Mouse (Mus musculus) megakaryocyte, embryonic 14.5 days (primary cell): ENCODE measurements around the gene Lmod3. TPM values are rescaled to one million over a fixed set of nuclear protein-coding genes. Genes with fewer than 3 reads are reported as not detected.

Experiments
- H3K27me3 ChIP-seq: replicated peaks from 2 replicates; pipeline ENCODE3; 2012; ENCODE audit warnings: inconsistent platforms
- H3K36me3 ChIP-seq: replicated peaks from 2 replicates; pipeline ENCODE3; 2012; ENCODE audit warnings: low read length, inconsistent platforms, mixed read lengths
- H3K4me1 ChIP-seq: 2 replicates; pipeline ENCODE4 v1.6.1; 2012; ENCODE audit warnings: inconsistent platforms
- H3K4me3 ChIP-seq: replicated peaks from 2 replicates; pipeline ENCODE3; 2012; ENCODE audit warnings: moderate library complexity, mild to moderate bottlenecking, inconsistent platforms
- H3K9me3 ChIP-seq: 2 replicates; pipeline ENCODE4 v1.6.1; 2012; ENCODE audit warnings: inconsistent platforms
- FLI1 ChIP-seq: IDR thresholded peaks from 2 replicates; pipeline ENCODE4 v1.6.1; 2012; ENCODE audit warnings: low read length, inconsistent platforms, mixed read lengths
- GATA1 ChIP-seq: IDR thresholded peaks from 3 replicates; pipeline ENCODE4 v1.6.1; 2012; ENCODE audit warnings: mixed read lengths, low read length, inconsistent platforms, borderline replicate concordance
- polyA plus RNA-seq: library from polyadenylated mRNA; stranded (reverse); fragments of >175 nt; gene quantifications from 2 replicates; pipeline ENCODE4 v1.2.3, GENCODE M21; 2012; ENCODE audit warnings: low replicate concordance; ENCODE audit not compliant: insufficient read depth

Lmod3 gene
- polyA plus RNA-seq, 1 experiment, result not detected

DNA sequence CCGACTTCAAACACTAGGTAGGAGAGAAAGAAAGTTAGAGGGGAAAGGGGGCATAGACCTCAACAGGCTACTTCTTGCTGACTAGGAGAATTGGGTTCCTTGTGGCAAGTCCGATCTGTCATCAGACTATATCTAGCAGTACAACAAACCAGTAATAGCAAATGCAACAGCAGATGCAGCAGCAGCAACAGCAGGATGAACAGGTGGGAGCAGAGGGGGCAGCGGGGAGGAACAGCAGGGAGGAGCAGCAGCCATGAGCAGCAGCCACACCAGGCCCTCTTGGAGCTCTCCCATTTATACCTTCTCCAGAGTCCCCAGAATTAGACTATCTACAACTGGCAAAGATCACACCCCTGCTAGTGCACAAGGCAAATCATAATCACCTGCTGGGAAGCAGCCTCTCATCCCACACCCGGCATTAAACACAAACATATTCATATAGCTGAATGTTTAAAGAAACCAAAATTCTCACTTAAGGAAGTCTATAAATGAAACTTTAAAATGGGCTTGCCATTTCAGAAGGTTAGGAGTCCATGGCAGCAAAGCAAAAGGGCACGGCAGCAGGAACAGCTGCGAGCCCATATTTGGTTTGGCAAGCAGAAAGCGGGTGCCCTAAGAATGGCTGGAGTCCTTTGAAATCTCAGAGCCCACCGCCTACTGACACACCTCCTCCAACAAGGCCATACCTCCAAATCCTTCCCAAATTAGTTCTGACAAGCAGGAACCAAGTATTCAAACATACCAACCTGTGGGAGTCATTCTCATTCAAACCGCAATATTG lies 25.3 kb downstream of the Lmod3 start:
- Histone ChIP-seq H3K27me3 (no peaks in the 10 kb centered on the region), H3K36me3 (peaks cover 80% of the 10 kb centered on the region), H3K4me3 (no peak overlapping the region), H3K4me1 (peaks cover 51% of the 10 kb centered on the region), H3K9me3 (no peaks in the 10 kb centered on the region)
- no peak for TF ChIP-seq FLI1
- no peak for TF ChIP-seq GATA1

GRCm38 (mm10) chr6:97226083-97226491 lies 26.5 kb downstream of the Lmod3 start:
- H3K4me1 ChIP-seq, result peaks cover 63% of the 10 kb centered on the region
- no peaks in the 10 kb centered on the region for H3K27me3 ChIP-seq
- no peaks in the 10 kb centered on the region for H3K9me3 ChIP-seq
- H3K4me3 ChIP-seq, result peak overlapping the region; percentile 59
- TF ChIP-seq GATA1 (no peak), FLI1 (no peak)
- H3K36me3 ChIP-seq, result peaks cover 75% of the 10 kb centered on the region

DNA sequence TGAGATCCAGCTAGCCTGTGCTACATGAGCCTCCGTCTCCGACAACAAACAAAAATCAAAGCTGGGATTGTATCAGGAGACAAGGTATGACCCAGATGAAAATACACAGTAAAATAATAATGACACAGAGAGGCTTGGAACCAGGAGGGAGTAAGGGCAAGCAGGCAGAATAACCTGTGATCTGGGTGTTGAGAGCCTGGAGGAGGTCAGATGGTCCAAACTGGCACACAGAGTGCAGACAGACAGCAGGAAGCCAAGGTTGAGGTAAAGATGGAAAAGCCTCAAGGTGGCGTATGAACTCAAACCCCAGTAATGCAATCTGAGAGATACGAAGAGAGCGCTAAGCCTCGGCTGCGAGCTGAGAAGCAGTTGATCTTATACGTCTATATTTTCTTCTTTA lies 28.1 kb downstream of the Lmod3 start:
- no peak overlapping the region for H3K4me3 ChIP-seq
- no peaks in the 10 kb centered on the region for H3K9me3 ChIP-seq
- H3K36me3 ChIP-seq, result peaks cover 67% of the 10 kb centered on the region
- TF ChIP-seq GATA1, result no peak
- TF ChIP-seq FLI1, result no peak
- no peaks in the 10 kb centered on the region for H3K27me3 ChIP-seq
- peaks cover 76% of the 10 kb centered on the region for H3K4me1 ChIP-seq

GRCm38 (mm10) chr6:97223566-97223965 lies 29.0 kb downstream of the Lmod3 start:
- Histone ChIP-seq H3K9me3 (no peaks in the 10 kb centered on the region), H3K36me3 (peaks cover 66% of the 10 kb centered on the region), H3K4me1 (peaks cover 82% of the 10 kb centered on the region), H3K27me3 (no peaks in the 10 kb centered on the region), H3K4me3 (peak overlapping the region; percentile 82)
- no peak for TF ChIP-seq GATA1
- no peak for TF ChIP-seq FLI1

DNA sequence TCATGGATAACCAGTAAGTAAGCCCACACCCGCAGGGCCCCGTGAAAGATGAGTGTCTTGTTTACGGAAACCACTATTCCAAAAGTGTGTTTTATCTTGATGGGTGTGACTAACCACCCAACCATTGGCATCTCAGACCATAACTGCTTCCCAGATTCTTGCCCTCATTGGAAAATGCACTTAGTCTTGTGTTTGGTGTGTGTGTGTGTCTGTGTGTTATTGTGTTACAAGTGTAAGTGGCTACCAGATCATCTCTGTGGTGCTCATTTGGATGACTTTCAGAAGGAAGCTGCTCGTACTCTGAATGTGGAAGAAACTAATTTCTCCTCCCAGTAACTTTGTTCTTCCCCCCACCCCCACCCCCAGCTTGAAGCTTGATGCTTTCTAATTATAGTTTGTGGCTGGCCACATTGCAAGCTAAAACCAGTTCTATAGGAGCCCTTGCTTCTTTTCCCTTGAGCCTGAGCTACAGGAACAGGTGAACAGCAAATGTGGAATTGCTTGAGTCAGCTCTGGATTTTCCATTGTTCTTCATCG lies 29.6 kb downstream of the Lmod3 start:
- Histone ChIP-seq H3K9me3 (no peaks in the 10 kb centered on the region), H3K4me3 (peak overlapping the region; percentile 87), H3K27me3 (no peaks in the 10 kb centered on the region), H3K4me1 (peaks cover 87% of the 10 kb centered on the region), H3K36me3 (peaks cover 64% of the 10 kb centered on the region)
- TF ChIP-seq FLI1, result no peak
- TF ChIP-seq GATA1, result no peak

- TF ChIP-seq FLI1, result no peak
- TF ChIP-seq GATA1, result no peak
- Histone ChIP-seq H3K36me3 (peaks cover 59% of the 10 kb centered on the region), H3K9me3 (no peaks in the 10 kb centered on the region), H3K4me1 (peaks cover 89% of the 10 kb centered on the region), H3K4me3 (peak overlapping the region; percentile 87), H3K27me3 (no peaks in the 10 kb centered on the region)
Observed at GRCm38 (mm10) chr6:97222321-97222720, 30.2 kb downstream of the Lmod3 start.

- no peaks in the 10 kb centered on the region for H3K9me3 ChIP-seq
- TF ChIP-seq GATA1 (no peak), FLI1 (no peak)
- H3K4me3 ChIP-seq, result peak overlapping the region; percentile 87
- H3K4me1 ChIP-seq, result peaks cover 91% of the 10 kb centered on the region
- H3K27me3 ChIP-seq, result no peaks in the 10 kb centered on the region
- H3K36me3 ChIP-seq, result peaks cover 57% of the 10 kb centered on the region
Observed at GRCm38 (mm10) chr6:97221205-97222025, 31.1 kb downstream of the Lmod3 start.

DNA sequence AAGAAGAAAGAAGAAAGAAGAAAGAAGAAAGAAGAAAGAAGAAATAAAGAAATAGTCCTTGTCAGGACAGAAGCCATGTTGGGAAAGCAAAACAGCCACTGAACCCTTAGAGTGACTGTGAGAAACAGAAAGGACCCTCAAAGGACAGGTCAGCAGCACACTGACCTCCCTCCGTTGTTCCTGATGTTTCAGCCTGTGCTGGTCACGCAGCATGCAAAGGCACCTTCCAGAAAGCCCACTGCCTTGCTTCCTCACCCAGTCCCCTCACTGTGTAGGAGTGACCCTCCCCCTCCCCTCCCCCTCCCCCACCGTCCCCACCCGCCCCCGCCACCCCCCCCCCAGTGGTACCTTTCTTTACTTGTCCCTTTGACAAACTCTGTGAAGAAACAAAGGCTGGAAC lies 31.9 kb downstream of the Lmod3 start:
- Histone ChIP-seq H3K4me3 (peak overlapping the region; percentile 71), H3K4me1 (peaks cover 91% of the 10 kb centered on the region), H3K9me3 (no peaks in the 10 kb centered on the region), H3K36me3 (peaks cover 56% of the 10 kb centered on the region), H3K27me3 (no peaks in the 10 kb centered on the region)
- no peak for TF ChIP-seq FLI1
- TF ChIP-seq GATA1, result no peak

DNA sequence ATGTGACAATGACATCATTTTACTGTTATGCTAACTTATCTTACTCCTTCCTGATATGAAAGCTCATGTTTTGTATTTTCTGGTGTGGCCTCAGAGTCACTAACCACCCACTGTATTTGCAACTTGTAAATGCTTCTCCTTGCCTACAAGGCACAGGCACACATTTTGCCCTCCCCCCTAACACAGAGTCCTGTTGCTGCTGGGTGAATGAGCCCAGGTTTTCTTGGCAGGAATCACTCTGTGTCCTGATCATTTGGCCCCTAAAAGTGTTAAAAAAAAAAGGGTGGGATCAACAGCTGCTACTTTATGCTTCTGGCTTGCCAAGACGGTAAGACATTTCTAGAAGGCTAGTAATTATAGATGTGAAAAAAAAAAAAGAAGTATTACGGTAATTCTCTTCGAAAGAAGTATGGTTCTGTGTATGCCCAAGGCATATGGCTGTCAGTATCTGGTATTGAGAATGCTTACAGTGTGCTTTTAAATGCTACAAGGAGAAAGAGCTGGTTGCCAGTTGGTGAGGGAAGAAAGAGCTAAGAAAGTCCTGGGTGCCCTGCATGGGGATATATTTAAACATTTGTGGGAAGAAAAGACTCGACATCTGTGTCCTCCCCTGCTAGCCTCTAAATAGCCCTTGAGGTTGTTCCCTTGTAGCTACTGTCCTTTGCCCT lies 36.3 kb downstream of the Lmod3 start:
- Histone ChIP-seq H3K4me1 (peaks cover 90% of the 10 kb centered on the region), H3K27me3 (no peaks in the 10 kb centered on the region), H3K36me3 (peaks cover 59% of the 10 kb centered on the region), H3K9me3 (no peaks in the 10 kb centered on the region), H3K4me3 (no peak overlapping the region)
- TF ChIP-seq GATA1, result no peak
- no peak for TF ChIP-seq FLI1

DNA sequence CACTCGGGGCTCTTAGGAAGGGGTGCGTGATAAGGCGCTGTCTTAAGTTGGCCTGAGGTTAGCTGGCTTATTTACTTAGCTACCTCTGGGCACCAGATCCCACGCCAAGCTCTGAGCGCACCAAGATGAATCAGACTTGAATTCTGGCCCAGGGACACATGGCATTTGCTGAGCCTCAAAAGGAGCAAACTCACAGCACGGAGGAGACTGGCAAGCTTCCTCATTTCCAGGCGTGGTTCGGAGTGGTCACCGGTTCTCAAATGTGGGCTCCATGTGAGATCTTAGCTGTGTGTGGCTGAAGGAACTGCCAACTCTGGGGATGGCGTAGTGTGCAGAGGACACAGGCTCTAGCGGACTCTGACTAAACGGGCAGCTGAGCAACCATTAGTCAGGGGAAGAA lies 40.6 kb downstream of the Lmod3 start:
- no peak for TF ChIP-seq GATA1
- TF ChIP-seq FLI1, result no peak
- H3K36me3 ChIP-seq, result peaks cover 34% of the 10 kb centered on the region
- peaks cover 84% of the 10 kb centered on the region for H3K4me1 ChIP-seq
- peak overlapping the region; percentile 98 for H3K4me3 ChIP-seq
- no peaks in the 10 kb centered on the region for H3K27me3 ChIP-seq
- no peaks in the 10 kb centered on the region for H3K9me3 ChIP-seq
